Mouse (Mus musculus): ENCODE results near the gene Sstr3. TPM values are rescaled to one million over a fixed set of nuclear protein-coding genes. Genes with fewer than 3 reads are reported as not detected.

Sstr3 gene
- total RNA-seq, 2 experiments from 2014 or later: 20.8 to 22.9 TPM

DNA sequence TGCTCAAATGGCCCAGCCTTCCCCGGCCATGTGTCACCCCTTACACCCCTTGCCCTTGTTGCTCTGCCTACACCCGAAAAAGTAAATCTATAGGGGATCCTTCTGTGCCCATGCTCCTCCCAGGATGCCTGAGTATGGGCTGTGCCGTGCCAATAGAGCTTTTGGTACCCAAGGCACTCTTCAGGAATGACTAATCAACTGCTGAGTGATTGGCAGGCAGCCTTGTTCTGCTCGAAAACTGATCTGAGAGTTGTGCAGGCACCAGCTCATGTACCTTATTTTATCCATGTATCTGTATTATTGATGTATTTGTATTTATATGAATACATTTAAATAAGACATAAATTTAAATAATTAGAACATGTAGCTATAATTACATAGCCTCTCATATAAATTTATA is 57.4 kb downstream of the Sstr3 start:
- H3K4me3 ChIP-seq: no peak overlapping the region
- DNase-seq (ENCODE audit: extremely low spot score in 1 of 2, low spot score in 2 of 2): no peak
- H3K27ac ChIP-seq: no peak overlapping the region
- intact Hi-C loops (cut with DNase I): no loop called here
- TF ChIP-seq CTCF (IDR thresholded peaks at IDR 0.05): no peak

Other genes starting within 250 kb of the Sstr3 start
- gene Csf2rb2, start 239.0 kb downstream of the Sstr3 start, total RNA-seq (2021): under 1 TPM; 0.41 to 0.54 TPM
- 1 to 10 TPM; 1.9 to 2.3 TPM for gene Csf2rb, start 218.9 kb downstream of the Sstr3 start, total RNA-seq (2021)
- not detected for gene Tex33, start 148.8 kb downstream of the Sstr3 start, total RNA-seq (2021)
- 10 to 100 TPM; 29.0 to 30.1 TPM for gene Tst, start 138.8 kb downstream of the Sstr3 start, total RNA-seq (2021)
- 10 to 100 TPM; 31.7 to 31.8 TPM for gene Mpst, start 138.3 kb downstream of the Sstr3 start, total RNA-seq (2021)
- gene Kctd17, start 116.1 kb downstream of the Sstr3 start, total RNA-seq (2021): 100 to 1,000 TPM; 334 to 335 TPM
- gene Tmprss6, start 76.1 kb downstream of the Sstr3 start, total RNA-seq (2021): under 1 TPM in 1 of 2 experiments, not detected in 1; 0.87 TPM
- gene Il2rb, start 49.4 kb downstream of the Sstr3 start, total RNA-seq (2021): under 1 TPM in 1 of 2 experiments, not detected in 1; 0.07 TPM
- 1 to 10 TPM; 1.3 to 1.6 TPM for gene C1qtnf6, start 13.3 kb downstream of the Sstr3 start, total RNA-seq (2021)
- 1 to 10 TPM in 1 of 2 experiments, under 1 TPM in 1; 0.98 to 3.9 TPM for gene Rac2, start 28.1 kb upstream of the Sstr3 start, total RNA-seq (2021)
- 10 to 100 TPM; 10.0 to 10.3 TPM for gene Cyth4, start 52.4 kb upstream of the Sstr3 start, total RNA-seq (2021)
- gene Elfn2, start 174.1 kb upstream of the Sstr3 start, total RNA-seq (2021): 100 to 1,000 TPM; 144 to 177 TPM
- 1 to 10 TPM; 5.0 to 6.2 TPM for gene Mfng, start 228.8 kb upstream of the Sstr3 start, total RNA-seq (2021)